Mouse (Mus musculus): ENCODE results near the gene Gm5148.

Gm5148 gene

GRCm38 (mm10) chr3:37724171-37724804 lies at the start of gene Gm5148:
Gene Gm5148 (minus strand): TSS chr3:37724490.
- peak; percentile 83 for DNase-seq

GRCm38 (mm10) chr3:37770951-37771350 lies 46.7 kb upstream of the Gm5148 start:
- DNase-seq, result no peak

GRCm38 (mm10) chr3:37769268-37769756 lies 45.0 kb upstream of the Gm5148 start:
- DNase-seq, result peak; percentile 78

GRCm38 (mm10) chr3:37767147-37768015 lies 43.1 kb upstream of the Gm5148 start:
- no peak for DNase-seq

- no peak for DNase-seq
These were observed 42.3 kb upstream of the Gm5148 start for GRCm38 (mm10) chr3:37766628-37767027.

GRCm38 (mm10) chr3:37765971-37766370 lies 41.7 kb upstream of the Gm5148 start:
- no peak for DNase-seq

- DNase-seq, result no peak
These were observed 41.0 kb upstream of the Gm5148 start for GRCm38 (mm10) chr3:37765275-37765674.

- no peak for DNase-seq
These were observed 38.0 kb upstream of the Gm5148 start for GRCm38 (mm10) chr3:37762303-37762702.

- DNase-seq, result no peak
These were observed 37.5 kb upstream of the Gm5148 start for GRCm38 (mm10) chr3:37761741-37762140.

- DNase-seq, result no peak
These were observed 36.6 kb upstream of the Gm5148 start for GRCm38 (mm10) chr3:37760866-37761265.

- DNase-seq, result no peak
These were observed 34.5 kb upstream of the Gm5148 start for GRCm38 (mm10) chr3:37758611-37759322.

- no peak for DNase-seq
These were observed 33.8 kb upstream of the Gm5148 start for GRCm38 (mm10) chr3:37758124-37758523.

- no peak for DNase-seq
These were observed 33.3 kb upstream of the Gm5148 start for GRCm38 (mm10) chr3:37757613-37758012.

- DNase-seq, result no peak
These were observed 31.7 kb upstream of the Gm5148 start for GRCm38 (mm10) chr3:37756005-37756404.

GRCm38 (mm10) chr3:37754639-37755038 lies 30.3 kb upstream of the Gm5148 start:
- DNase-seq, result no peak

GRCm38 (mm10) chr3:37753148-37753547 lies 28.9 kb upstream of the Gm5148 start:
- DNase-seq, result no peak

- no peak for DNase-seq
These were observed 23.9 kb upstream of the Gm5148 start for GRCm38 (mm10) chr3:37748002-37748733.

- no peak for DNase-seq
These were observed 23.1 kb upstream of the Gm5148 start for GRCm38 (mm10) chr3:37747258-37748001.

GRCm38 (mm10) chr3:37744050-37744449 lies 19.8 kb upstream of the Gm5148 start:
- DNase-seq, result no peak

GRCm38 (mm10) chr3:37739996-37740395 lies 15.7 kb upstream of the Gm5148 start:
- DNase-seq, result no peak

- DNase-seq, result no peak
These were observed 14.1 kb upstream of the Gm5148 start for GRCm38 (mm10) chr3:37738171-37738950.

All from cerebellum, adult 8-10 months (tissue).